Mouse (Mus musculus) T-helper 2 cell (primary cell): ENCODE results near the gene Foxo6.

Source experiments
- in situ Hi-C: fragments of 300-600 bp; cut with MboI, MseI; formaldehyde crosslinking; loops from one replicate; pipeline ENCODE4 v1.15.1; 2025; ENCODE audit warnings: high pct_unique_total_duplicates

Gene Foxo6

GRCm38 (mm10) chr4:120262206-120262605, 24.9 kb downstream of the Foxo6 start:
- in situ Hi-C loops = loop anchor here (10.0 kb wide), 1 partner anchor 1777 kb away; no protein-coding TSS in a partner anchor

- in situ Hi-C loops = loop anchor here (10.0 kb wide), 1 partner anchor 1775 kb away; no protein-coding TSS in a partner anchor
These were observed 27.6 kb downstream of the Foxo6 start for GRCm38 (mm10) chr4:120259356-120260181.

GRCm38 (mm10) chr4:120248800-120249261, 38.3 kb downstream of the Foxo6 start:
- in situ Hi-C loops = no loop called here

- in situ Hi-C loops = no loop called here
These were observed 39.7 kb downstream of the Foxo6 start for GRCm38 (mm10) chr4:120247412-120247811.

GRCm38 (mm10) chr4:120246086-120246485, 41.1 kb downstream of the Foxo6 start:
- in situ Hi-C loops = no loop called here

- in situ Hi-C loops = no loop called here
These were observed 44.3 kb downstream of the Foxo6 start for GRCm38 (mm10) chr4:120242783-120243262.

GRCm38 (mm10) chr4:120241106-120241505, 46.0 kb downstream of the Foxo6 start:
- in situ Hi-C loops = no loop called here

GRCm38 (mm10) chr4:120239419-120239818, 47.7 kb downstream of the Foxo6 start:
- in situ Hi-C loops = no loop called here

GRCm38 (mm10) chr4:120233243-120233642, 53.9 kb downstream of the Foxo6 start:
- in situ Hi-C loops = no loop called here

- in situ Hi-C loops = no loop called here
These were observed 54.6 kb downstream of the Foxo6 start for GRCm38 (mm10) chr4:120232541-120232940.

- in situ Hi-C loops = no loop called here
These were observed 55.2 kb downstream of the Foxo6 start for GRCm38 (mm10) chr4:120231982-120232381.

GRCm38 (mm10) chr4:120230256-120230649, 56.9 kb downstream of the Foxo6 start:
- in situ Hi-C loops = no loop called here

GRCm38 (mm10) chr4:120229505-120230255, 57.5 kb downstream of the Foxo6 start:
- in situ Hi-C loops = loop anchor here (5.0 kb wide), 2 partner anchors 98 to 138 kb away; no protein-coding TSS in a partner anchor

- in situ Hi-C loops = loop anchor here (5.0 kb wide), 2 partner anchors 99 to 139 kb away; no protein-coding TSS in a partner anchor
These were observed 58.5 kb downstream of the Foxo6 start for GRCm38 (mm10) chr4:120228613-120229012.

- in situ Hi-C loops = loop anchor here (5.0 kb wide), 2 partner anchors 100 to 140 kb away; no protein-coding TSS in a partner anchor
These were observed 59.9 kb downstream of the Foxo6 start for GRCm38 (mm10) chr4:120227224-120227623.

- in situ Hi-C loops = loop anchor here (5.0 kb wide), 2 partner anchors 101 to 141 kb away; no protein-coding TSS in a partner anchor
These were observed 60.5 kb downstream of the Foxo6 start for GRCm38 (mm10) chr4:120226682-120227081.

- in situ Hi-C loops = loop anchor here (5.0 kb wide), 2 partner anchors 102 to 142 kb away; no protein-coding TSS in a partner anchor
These were observed 61.9 kb downstream of the Foxo6 start for GRCm38 (mm10) chr4:120225135-120225780.

GRCm38 (mm10) chr4:120223805-120224204, 63.3 kb downstream of the Foxo6 start:
- in situ Hi-C loops = no loop called here

GRCm38 (mm10) chr4:120223108-120223745, 63.9 kb downstream of the Foxo6 start:
- in situ Hi-C loops = no loop called here

- in situ Hi-C loops = no loop called here
These were observed 65.4 kb downstream of the Foxo6 start for GRCm38 (mm10) chr4:120221708-120222107.

- in situ Hi-C loops = no loop called here
These were observed 68.3 kb downstream of the Foxo6 start for GRCm38 (mm10) chr4:120218878-120219277.
